8 mouse cellular contexts compared by ENCODE assay signal in genomic region chr5:124051899-124052491, GRCm38 (mm10). TPM values are rescaled to one million over a fixed set of nuclear protein-coding genes. Genes with fewer than 3 reads are reported as not detected.
DNase-seq lines count a peak whose midpoint lies in the region; ATAC-seq lines count a peak whose summit lies in the region.

No protein-coding gene starts in this region.

- no peak for ATAC-seq in midbrain, embryonic 14.5 days (ENCODE audit: low FRiP score, low TSS enrichment)
- ATAC-seq in erythroid progenitor cell, adult 5-6 weeks (replicated peaks; ENCODE audit: low FRiP score, poor library complexity, severe bottlenecking), result peak; percentile 92

- no peak overlapping the region for H3K4me3 ChIP-seq in midbrain, embryonic 10.5 days
- H3K4me3 ChIP-seq in midbrain, embryonic 14.5 days (replicated peaks; ENCODE audit: low read depth, low read length), result no peak overlapping the region

- H3K9me3 ChIP-seq in midbrain, embryonic 10.5 days (replicated peaks), result peaks cover 6% of the 10 kb centered on the region; the same call in 1 of the 2 replicates
- H3K9me3 ChIP-seq in midbrain, embryonic 14.5 days (ENCODE audit: control insufficient read depth, low read length), result no peaks in the 10 kb centered on the region

- no peak overlapping the region for H3K9ac ChIP-seq in midbrain, embryonic 14.5 days (replicated peaks; ENCODE audit: low read length)

- peaks cover 14% of the 10 kb centered on the region; the same call in 1 of the 2 replicates for H3K27me3 ChIP-seq in midbrain, embryonic 10.5 days (ENCODE audit: low read depth, poor library complexity, severe bottlenecking)
- H3K27me3 ChIP-seq in midbrain, embryonic 14.5 days (ENCODE audit: control insufficient read depth, insufficient read depth, low read length), result no peaks in the 10 kb centered on the region

- H3K36me3 ChIP-seq in midbrain, embryonic 10.5 days, result no peaks in the 10 kb centered on the region
- no peaks in the 10 kb centered on the region for H3K36me3 ChIP-seq in midbrain, embryonic 14.5 days (ENCODE audit: control insufficient read depth, insufficient read depth, low read length)

- H3K4me1 ChIP-seq in midbrain, embryonic 10.5 days, result peaks cover 20% of the 10 kb centered on the region
- no peaks in the 10 kb centered on the region for H3K4me1 ChIP-seq in midbrain, embryonic 14.5 days (ENCODE audit: control insufficient read depth, insufficient read depth, low read length)

- no peak overlapping the region for H3K4me2 ChIP-seq in midbrain, embryonic 14.5 days (ENCODE audit: low read length)

- no peak for DNase-seq in midbrain, embryonic 10.5 days (ENCODE audit: low spot score)
- DNase-seq in midbrain, embryonic 14.5 days, result no peak
- DNase-seq in lung, postnatal 4 days, result peak; percentile 55 to 59
- DNase-seq in thymus, postnatal 25 days, result peak; percentile 55
- DNase-seq in frontal cortex, postnatal 25 days (ENCODE audit: low spot score in 2 of 2), result no peak
- DNase-seq in right cerebral cortex, postnatal 14 days, result no peak
- DNase-seq in testis, postnatal 10 days (ENCODE audit: low spot score), result no peak

- WGBS in midbrain, embryonic 10.5 days, result 87% methylated on average over 11 of the region's 11 CpGs
- 85% methylated on average over 11 of the region's 11 CpGs for WGBS in midbrain, embryonic 14.5 days

- peak overlapping the region; percentile 61; the same call in 1 of the 2 replicates for H3K27ac ChIP-seq in midbrain, embryonic 10.5 days (replicated peaks)
- H3K27ac ChIP-seq in midbrain, embryonic 14.5 days (replicated peaks; ENCODE audit: low read depth, low read length), result no peak overlapping the region

RNA-seq across cellular contexts. Expression of gene Vps37b, which starts 19.9 kb away (rescaled TPM):
- 58.1 and 69.2 TPM in 2 replicates for polyA plus RNA-seq in midbrain, embryonic 10.5 days (2016; fragmentation: Nextera tagmentation; extraction: Ambion mirVana)
- 58.0 and 72.4 TPM in 2 replicates for polyA plus RNA-seq in midbrain, embryonic 14.5 days (2014; fragmentation: Nextera tagmentation; extraction: Ambion mirVana)
- total RNA-seq in erythroid progenitor cell, adult 5-6 weeks (2015; ENCODE audit: low replicate concordance), result 15.5 TPM in 2 replicates
- total RNA-seq in erythroid progenitor cell, adult 5-6 weeks (2017; ENCODE audit: low replicate concordance), result 7.3 and 9.6 TPM in 2 replicates

RNA-seq across cellular contexts. Expression of gene Abcb9, which starts 43.6 kb away (rescaled TPM):
- 0.54 and 1.1 TPM in 2 replicates for polyA plus RNA-seq in midbrain, embryonic 10.5 days (2016; fragmentation: Nextera tagmentation; extraction: Ambion mirVana)
- 10.9 and 11.6 TPM in 2 replicates for polyA plus RNA-seq in midbrain, embryonic 14.5 days (2014; fragmentation: Nextera tagmentation; extraction: Ambion mirVana)
- 22.3 and 24.7 TPM in 2 replicates for total RNA-seq in erythroid progenitor cell, adult 5-6 weeks (2015; ENCODE audit: low replicate concordance)
- total RNA-seq in erythroid progenitor cell, adult 5-6 weeks (2017; ENCODE audit: low replicate concordance), result 23.8 and 25.2 TPM in 2 replicates

Comparison
In these comparisons a context has a peak if more than half of its experiments do, and no peak if none do; other contexts are left out.
1. DNase-seq: peak in lung, postnatal 4 days (2 of 2) and thymus, postnatal 25 days (single experiment); none in midbrain, embryonic 10.5 days (single experiment), midbrain, embryonic 14.5 days (single experiment), frontal cortex, postnatal 25 days (0 of 2), right cerebral cortex, postnatal 14 days (single experiment) and testis, postnatal 10 days (single experiment).